Mouse (Mus musculus) ES-CJ7 (cell line): ENCODE data around the gene Ankrd9.
A peak's percentile ranks its signal among the peaks of the same experiment; 100 is the strongest.

Experiments used
- DNase-seq: peaks from one replicate; pipeline ENCODE4 v3.0.0; 2011; ENCODE audit warnings: low read depth, low spot score

Ankrd9 gene

DNA sequence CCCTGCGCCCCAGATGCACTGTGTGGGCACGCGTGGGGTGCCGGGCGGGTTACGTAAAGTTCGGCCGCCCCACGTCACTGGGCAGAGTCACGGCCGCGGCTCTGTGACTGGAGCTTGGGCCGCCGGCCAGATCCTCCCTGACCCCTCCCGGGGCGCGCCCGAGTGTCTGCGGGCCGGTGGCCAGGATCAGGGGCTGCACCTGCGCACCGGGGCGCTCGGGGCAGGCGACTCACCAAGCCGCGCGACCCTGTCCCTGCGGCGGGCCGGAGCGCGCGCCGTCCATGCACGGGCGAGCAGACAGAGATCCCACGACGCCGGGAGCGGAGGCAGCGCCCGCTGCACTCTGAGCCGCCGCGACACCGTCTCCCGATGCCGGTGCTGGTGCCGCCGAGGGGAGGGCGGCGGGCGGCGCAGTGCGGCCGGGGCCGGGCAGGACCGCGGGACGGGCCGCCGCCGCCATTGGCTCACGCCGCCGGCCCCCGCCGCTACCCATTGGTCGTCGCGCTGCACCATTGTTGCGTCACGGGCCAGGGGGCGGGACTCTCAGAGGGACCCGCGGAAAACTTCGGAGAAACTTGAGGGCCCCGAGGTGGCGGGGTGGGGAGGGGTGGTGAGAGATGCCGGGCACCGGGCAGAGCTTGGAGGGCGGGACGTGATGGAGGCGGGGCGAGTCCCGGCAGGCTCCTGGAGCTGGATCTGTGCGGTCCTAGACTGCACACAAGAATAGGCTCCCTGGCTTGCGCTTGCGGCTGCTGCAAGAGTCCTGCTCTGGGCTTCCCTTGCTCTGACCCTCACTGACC, at the start of gene Ankrd9:
Gene Ankrd9 (minus strand): TSS at position 434 of the 800 bp plus-strand sequence.
- DNase-seq, result peak; percentile 93

DNA sequence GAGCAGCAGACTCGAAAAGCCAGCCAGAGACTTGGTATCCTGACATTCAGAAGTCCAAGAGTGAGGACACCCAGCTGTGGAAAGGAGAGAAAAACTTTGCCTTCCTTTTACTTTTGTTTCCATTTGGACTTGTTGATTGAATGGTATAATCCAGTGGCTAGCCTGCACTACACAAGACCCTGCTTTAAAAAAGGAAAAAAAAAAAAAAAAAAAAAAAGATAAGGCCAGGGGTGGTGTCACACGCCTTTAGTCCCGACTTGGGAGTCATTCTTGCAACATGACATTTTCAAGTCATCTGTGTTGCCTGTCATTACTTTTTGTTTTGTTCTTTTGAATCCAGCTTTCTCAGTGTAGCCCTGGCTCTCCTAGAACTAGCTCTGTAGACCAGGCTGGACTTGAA, 42.7 kb upstream of the Ankrd9 start:
- no peak for DNase-seq

DNA sequence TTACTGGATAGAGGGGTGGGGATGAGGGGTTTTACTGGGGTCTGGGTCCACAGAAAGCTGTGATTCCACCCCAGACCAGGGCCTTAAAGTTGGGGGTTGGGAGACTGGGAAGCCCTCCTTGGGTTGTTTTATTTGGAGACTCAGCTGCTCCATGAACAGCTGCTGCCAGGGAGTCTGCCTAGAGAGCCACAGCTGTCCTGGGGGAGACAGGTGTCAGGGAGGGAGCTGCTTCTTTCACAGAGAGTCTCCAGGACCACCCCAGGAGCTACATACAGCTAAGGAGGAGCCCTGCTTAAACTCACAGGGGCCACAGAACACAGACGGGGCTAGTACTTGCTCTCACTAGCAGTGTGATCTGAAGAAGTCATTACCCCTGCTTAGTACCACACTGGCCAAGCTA, 42.3 kb upstream of the Ankrd9 start:
- DNase-seq, result no peak

DNA sequence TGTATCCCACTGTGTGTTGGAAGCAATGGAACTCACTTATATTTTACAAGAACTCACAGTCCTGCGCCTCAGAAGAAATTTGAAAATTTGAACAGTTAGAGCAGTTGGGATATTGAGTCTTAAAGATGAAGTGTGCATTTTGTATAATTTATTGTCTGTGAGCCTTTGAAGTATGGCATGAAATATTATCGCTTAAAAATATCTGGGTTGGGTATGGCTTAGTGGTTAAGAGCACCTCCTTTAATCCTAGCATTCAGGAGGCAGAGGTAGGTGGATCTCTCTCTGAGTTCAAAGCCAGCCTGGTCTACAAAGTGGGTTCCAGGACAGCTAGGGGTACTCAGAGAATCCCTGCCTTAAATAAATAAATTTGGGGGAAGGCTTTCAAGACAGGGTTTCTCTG, 40.2 kb upstream of the Ankrd9 start:
- DNase-seq, result no peak

DNA sequence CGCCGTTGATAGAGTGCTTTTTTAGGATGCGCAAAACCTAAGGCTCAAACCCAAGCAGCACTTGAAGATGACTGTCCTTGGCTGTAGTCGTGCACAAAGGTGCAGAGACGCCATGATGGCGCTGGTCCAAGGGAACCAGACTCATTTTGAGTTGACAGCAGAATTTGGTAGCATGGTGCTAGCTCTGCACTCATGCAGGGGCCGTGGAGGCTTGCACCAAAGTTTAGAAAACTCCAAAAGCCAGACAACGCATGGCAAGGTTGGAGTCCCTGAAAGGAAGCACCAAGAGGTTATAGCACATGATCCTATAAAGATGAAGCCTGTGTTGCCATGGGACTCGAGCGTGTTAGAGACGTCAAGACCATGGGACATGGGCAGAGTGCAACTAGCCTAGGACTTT, 39.2 kb upstream of the Ankrd9 start:
- no peak for DNase-seq

DNA sequence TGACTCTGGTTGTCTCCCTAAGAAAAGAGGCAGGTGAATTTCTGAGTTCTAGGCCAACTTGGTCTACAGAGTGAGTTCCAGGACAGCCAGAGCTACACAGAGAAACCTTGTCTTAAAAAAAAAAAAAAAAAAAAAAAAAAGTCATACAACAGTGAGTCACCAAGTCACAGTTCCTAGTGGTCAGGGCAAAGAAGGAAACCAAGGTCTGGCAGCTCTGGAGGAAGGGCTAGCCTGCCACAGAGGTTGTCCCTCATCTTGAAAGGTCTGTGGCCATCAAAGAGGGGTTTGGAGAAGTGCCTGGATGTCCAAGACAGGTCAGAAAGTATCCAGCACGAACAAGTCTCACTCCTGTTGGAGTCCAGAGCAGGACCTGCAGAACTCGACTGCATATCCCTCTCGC, 38.0 kb upstream of the Ankrd9 start:
- no peak for DNase-seq

DNA sequence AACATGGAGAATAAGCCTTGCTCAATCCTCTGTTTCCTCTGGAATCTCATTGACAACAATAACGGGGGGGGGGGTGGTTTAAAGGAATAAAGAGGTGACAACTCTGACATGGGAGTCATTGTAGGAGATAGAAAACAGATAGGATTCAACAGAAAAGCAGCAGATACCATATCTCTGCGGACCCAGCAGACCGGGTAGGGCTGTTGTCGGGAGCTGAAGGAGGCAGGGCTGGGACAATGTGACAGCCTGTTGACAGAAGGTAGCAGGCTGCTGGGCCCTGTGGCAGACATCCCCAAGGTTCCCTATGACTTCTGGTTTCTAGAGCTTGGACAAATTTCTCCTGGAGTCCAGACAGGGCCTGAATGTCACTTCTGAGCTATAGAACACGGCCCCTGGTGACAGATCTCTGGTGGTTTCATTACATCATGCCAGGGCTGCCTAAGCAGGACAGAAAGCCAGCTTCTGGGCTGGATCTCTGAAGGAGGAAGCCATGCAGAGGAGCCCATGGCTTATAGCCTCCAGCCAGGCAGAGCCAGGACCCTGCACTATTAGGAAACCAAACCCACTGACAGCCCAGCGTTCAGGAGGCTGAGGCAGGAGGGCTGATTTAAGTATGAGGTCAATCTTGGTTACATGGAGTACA, 30.9 kb upstream of the Ankrd9 start:
- no peak for DNase-seq

DNA sequence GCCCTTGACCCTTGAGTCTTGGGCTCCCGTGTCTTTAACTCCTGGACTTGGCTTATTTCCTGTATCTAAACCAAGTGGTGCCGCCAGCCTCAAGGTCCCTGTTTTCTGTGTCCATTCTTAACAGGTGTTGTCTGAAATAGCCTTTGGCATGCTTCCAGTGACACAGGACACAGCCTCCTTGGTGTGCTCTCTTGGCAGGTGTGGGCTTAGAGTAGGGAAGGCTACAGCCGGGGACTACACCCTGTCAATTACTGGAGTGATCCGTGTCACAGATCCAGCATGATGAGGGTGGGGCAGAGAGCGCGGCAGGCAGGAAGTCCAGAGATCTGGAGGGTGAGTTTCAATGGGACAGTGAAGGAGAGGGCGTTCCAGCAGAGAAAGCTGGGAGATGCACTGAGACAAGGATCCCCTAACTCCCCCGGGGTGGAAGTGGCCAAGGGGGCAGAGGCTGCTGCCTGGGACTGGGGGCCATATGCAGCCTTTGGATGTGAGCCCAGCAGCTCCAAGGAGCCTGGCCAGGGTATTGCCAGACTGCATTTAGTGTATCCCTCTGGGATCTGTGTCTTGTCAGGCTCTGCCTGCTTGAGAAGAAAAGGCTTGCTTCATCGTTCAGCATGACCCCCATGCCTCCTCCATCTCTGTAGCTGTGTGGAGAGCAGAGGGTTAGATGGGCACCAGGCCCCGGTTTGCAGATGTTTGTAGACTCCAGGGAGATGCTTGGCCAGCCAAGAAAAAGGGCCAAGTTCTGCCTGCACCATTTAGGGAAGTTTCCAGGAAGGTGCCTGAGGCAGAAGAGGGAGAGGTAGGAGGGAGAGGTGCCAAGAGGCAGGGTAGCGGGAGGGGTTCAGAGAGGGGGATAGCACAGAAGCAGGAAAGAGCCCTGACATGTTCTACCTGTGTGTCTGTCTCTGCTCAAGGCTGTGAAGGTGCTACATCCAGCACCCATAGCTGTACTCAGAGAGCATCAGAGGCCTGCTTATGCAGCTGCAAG, 30.0 kb upstream of the Ankrd9 start:
- peak; percentile 49 for DNase-seq

DNA sequence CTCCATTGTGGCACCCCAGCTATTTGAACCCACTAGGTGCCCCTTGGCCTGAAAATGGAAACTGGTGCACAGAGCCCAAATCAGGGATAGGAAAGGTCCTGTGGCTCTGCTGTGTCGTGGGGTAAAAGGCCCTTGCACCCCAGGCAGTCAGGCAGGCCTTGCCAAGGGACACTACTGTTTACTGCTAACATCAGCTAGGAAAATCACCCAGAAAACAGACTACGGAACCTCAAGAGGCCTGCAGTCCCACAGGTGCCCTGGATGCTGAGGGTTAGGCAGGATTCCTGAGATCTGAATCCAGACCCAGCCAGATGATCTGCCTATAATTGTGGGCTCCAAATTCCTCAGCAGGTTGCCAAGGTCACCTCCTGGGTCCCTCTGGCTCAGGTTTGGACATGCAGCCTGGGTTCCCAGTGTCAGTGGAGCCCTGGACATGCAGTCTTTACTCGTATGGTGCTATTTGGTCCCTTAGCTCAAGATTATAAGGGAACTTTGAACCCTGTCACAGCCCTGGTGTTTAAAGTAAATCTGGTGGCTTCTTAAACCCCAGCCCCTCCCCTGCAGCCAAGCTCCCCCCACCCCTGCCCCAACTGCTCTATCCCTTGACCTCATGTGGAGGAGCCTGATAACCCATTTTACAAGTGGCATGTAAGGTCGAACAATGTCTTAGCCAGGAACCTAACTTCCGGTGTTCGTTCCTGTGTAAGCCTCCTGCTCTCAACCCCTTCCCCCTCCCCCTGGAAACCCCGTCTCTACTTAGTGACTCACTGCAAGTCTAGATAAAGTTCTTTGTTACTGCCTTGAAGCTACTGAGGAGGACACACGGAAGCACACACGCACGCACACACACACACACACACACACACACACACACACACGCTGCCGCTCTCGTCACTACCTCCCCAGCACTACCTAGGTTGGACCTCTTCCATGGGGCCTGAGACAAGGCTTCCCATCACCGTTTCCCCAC, 28.6 kb upstream of the Ankrd9 start:
- peak; percentile 54 for DNase-seq

DNA sequence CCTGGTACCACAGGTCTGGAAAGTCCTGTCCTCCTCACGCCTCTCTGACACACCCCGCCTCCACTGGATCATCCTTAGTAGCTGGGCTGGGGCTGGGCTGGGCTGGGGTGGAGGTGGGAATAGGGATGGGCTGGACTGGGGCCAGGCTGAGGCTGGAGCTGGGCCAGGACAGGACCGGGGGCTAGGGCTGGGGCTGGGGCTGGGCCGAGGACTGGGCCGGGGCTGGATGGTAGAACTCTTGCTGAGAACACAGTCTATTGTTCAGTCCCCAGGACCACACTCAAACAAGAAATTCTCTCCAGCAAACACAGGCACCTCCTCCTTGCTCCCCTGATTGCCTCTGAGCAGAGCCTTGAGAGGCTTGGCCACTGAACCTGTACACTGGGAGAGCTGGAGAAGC, 27.5 kb upstream of the Ankrd9 start:
- no peak for DNase-seq

DNA sequence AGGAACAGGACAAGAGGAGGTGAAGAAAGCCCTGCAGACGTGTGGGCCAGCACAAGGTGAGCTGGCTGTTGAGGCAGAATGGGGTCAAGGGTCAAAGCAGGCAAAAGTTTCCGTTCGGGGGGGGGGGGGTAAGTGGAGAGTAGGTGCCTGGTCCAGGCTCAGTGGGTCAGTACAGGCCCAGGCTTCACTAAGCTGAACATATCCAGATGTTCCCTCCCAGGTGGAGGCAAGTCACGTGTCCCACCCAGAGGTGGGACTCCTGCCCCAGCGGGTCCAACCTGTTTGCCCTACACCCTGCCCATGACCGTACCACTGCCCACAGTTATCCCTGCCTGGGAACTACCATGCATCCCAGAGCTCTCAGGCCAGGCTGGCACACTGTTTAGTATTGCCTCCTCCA, 27.0 kb upstream of the Ankrd9 start:
- no peak for DNase-seq

DNA sequence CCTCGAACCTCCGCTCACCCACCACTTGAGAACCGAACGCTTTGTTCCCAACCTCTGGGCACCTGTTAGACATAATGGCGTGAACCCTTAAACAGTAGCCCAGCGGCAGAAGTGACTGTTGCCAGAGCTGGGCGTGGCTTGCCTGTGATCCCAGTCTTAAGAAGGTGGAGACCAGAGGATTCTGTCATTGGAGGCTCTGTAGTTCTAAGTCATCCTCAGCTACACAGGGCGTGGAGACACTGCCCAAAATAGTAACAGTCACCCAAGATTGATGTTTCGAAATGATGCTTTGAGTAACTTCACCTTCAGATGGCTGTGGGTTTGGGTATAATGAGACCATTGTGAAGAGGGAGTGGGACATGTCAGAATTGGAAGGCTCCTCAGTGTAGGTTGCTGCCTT, 25.3 kb upstream of the Ankrd9 start:
- no peak for DNase-seq

DNA sequence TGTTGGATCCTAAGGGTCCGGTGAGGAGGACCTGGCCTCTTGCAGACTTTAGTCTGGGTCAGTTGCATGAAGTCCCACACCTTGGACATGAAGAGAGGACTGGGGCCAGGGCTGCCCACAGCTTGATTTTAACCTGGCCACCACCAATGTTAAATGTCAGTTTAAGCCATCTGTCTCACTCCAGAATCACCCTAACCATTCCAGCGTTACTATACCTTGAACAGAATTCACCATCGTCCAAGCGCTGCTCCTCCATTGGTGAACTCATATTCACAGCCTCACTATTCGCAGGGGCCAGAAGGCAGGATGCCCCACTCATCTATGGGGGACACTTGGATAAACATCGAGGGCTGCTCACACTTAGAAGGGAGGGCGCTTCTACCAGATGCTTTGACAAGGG, 22.1 kb upstream of the Ankrd9 start:
- no peak for DNase-seq

DNA sequence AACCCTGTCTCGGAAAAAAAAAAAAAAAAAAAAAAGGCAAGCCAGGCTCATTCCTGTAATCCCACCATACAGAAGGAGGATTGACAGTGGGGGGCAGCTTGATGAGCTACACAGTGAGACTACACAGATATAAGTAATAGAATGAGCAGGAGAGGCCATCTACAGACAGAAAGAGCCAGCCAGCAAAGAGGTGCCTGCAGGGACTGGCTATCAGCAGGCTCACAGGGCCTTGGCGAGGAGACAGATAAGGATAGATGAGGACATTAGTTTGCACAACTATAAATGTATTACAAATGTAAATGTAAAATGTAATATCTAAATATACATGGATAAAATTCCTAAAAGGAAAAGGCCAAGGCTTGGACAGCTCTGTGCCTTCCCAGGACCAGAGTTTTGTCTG, 21.0 kb upstream of the Ankrd9 start:
- DNase-seq, result no peak

DNA sequence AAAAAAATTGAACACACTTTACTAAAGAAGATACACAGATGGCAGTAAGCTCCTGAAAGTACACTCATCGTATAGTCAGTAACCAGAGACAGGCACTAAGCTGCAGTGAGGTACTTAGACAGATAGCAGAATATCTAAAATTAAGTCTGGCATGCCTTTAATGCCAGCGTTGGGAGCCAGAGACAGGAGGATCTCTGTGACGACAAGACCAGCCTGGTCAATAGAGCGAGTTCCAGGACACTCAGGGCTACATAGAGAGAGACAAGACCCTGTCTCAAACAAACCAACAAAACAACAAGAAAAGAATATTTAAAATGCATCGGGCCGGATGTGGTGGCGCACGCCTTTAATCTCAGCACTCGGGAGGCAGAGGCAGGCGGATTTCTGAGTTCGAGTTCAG, 19.3 kb upstream of the Ankrd9 start:
- DNase-seq, result no peak

DNA sequence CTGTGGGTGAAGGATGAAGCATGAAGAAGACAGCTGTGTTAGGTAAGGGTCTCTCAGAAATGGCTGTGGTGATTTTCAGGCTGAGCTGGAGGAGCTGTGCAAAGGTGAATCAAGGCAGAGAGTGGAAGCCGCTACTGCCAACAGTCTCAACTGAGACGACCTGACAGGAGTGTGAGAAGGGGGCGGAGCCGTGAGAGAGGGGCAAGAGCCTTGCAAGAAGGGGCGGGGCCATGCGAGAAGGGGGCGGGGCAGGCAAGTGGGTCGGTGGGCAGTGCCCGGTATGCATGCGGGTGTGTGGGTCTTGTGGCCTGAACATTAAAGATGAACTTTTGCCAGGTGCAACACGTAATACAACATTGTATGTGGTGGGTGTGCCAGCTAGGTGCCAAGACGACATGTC, 15.8 kb upstream of the Ankrd9 start:
- peak; percentile 74 for DNase-seq

DNA sequence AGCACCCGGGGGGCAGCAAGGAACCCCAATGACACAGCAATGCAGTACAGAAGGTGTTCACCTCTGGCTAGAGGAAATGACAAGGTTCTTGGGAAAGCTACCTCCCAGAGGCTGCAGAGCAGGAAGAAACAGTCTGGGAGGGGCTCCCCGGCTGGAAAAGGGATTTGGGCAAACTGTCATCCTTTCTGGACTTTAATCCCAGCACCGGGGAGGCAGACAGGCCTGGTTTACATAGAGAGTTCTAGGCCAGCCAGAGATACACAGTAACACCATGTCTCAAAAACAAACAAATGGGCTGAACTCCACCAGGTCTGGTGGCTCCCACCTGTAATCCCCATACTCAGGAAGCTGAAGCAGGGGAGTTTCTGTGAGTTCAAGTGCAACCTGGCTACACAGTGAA, 14.4 kb upstream of the Ankrd9 start:
- no peak for DNase-seq

DNA sequence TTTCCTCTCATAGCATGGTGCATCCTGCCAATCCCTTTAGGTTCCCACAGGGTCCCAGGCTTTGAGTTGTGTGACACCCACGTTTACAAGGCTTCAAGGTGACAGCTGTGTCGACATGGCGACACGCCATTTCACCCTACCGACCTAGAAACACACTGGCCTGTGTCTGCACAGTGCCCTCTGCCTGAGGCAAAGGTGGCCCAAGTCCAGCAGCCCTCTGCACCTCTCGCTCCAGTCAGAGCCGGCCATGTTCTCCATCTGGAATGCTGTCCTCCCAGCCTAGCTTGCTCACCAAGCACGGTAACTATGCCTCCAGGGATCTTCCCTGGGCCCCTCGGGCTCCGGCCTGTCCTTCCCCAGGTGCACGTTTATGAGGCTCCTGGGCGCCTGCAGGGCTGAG, 13.9 kb upstream of the Ankrd9 start:
- DNase-seq, result no peak

DNA sequence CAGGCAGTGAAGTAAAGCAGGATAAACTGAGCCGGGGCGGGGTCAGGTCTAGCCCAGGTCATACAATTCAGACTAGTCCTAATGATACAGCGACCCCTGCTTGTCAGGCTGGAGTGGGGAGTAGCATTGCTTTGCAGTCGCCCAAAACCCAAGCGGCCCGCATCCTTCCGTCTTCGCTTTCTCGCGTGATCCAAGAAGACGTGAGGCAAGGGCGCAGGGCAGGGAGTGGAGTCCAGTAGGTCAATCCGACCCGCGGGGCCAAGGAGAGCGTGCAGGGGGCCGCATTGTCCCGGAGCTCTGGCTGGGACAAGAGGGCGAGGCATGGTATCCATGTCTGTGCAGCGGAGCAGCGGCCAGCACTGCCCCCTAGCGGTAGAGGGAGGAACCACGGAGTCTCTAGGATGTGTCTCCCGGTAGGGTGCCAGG, 13.3 kb upstream of the Ankrd9 start:
- DNase-seq, result peak; percentile 97

DNA sequence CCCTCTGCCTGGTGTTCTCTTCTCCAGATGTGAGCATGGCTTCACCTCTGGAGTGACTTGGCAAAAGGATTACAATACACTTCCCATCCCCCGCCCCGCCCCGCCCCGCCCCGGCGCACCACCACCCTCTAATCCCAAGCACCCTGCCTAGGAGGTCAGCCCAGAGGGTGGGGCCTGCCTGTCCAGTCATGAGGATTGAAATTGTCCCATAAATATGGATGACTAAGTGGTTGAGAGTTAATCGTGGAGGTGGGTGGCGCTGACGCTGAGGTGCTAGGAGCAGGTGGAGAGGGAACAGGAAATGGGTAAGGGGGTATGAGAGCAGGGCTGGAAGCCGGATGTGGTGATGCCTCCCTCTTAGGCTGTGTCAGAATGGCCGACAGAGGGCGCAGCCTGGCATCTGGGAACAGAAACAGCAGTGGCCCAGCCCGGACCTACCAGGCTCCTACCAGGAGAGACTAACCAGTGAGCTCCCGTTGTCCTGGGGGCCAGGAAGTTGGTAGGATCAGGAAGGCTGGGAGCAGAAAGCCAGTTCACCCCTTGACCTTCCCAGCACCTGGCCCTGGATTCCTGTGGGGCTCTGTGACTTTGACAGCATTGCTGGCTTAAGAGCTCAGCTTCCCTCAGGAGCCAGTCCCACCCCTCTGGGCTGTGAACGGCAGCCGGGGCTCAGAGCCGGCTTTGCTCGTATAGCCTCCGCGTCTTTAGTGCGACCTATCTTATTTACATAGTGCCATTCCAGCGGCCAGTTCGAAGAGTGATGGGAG, 12.7 kb upstream of the Ankrd9 start:
- peak; percentile 94 for DNase-seq
